Mouse (Mus musculus) G1E (cell line): ENCODE measurements around the gene Pts. TPM values are rescaled to one million over a fixed set of nuclear protein-coding genes. Genes with fewer than 3 reads are reported as not detected.

Source experiments
- ATAC-seq: 2 replicates; pipeline ENCODE4 v1.8.0; 2016; ENCODE audit warnings: mild to moderate bottlenecking; ENCODE audit not compliant: insufficient number of reproducible peaks, poor library complexity, low FRiP score, severe bottlenecking; ENCODE audit errors: extremely low read depth
- DNase-seq: peaks from one replicate; pipeline ENCODE4 v3.0.0; 2012; ENCODE audit warnings: low spot score
- H3K27me3 ChIP-seq: 2 replicates; pipeline ENCODE4 v1.6.1; 2012; ENCODE audit warnings: mild to moderate bottlenecking, low read length, inconsistent platforms; ENCODE audit not compliant: insufficient read depth
- H3K36me3 ChIP-seq: replicated peaks from 2 replicates; pipeline ENCODE3; 2012; ENCODE audit warnings: mild to moderate bottlenecking, inconsistent platforms
- H3K4me1 ChIP-seq: 2 replicates; pipeline ENCODE4 v1.6.1; 2012; ENCODE audit warnings: low read depth, low read length, inconsistent platforms, mixed read lengths; ENCODE audit not compliant: insufficient read depth
- H3K4me3 ChIP-seq: 2 replicates; pipeline ENCODE4 v1.5.1; 2012; ENCODE audit warnings: low read depth, mild to moderate bottlenecking, inconsistent platforms, low read length, moderate library complexity, mixed read lengths
- H3K9me3 ChIP-seq: replicated peaks from 2 replicates; pipeline ENCODE4 v1.6.1; 2012; ENCODE audit warnings: inconsistent platforms
- CTCF ChIP-seq: IDR thresholded peaks from 2 replicates; pipeline ENCODE4 v1.5.1; 2012; ENCODE audit warnings: low read depth, low read length, inconsistent platforms, mixed read lengths
- GATA1 ChIP-seq: IDR thresholded peaks from 2 replicates; pipeline ENCODE4 v1.6.1; 2012; ENCODE audit warnings: borderline replicate concordance, low read length, inconsistent platforms, mixed read lengths
- GATA2 ChIP-seq: IDR thresholded peaks from 2 replicates; pipeline ENCODE4 v1.6.1; 2012; ENCODE audit warnings: low read depth, low read length, inconsistent platforms, borderline replicate concordance
- POLR2AphosphoS5 ChIP-seq: IDR thresholded peaks from 2 replicates; pipeline ENCODE4 v1.6.1; 2012; ENCODE audit warnings: low read depth, low read length, inconsistent platforms; ENCODE audit not compliant: insufficient replicate concordance
- TAL1 ChIP-seq: conservative IDR thresholded peaks from 2 replicates; pipeline ENCODE4 v1.6.1; 2012; ENCODE audit warnings: low read depth, low read length, inconsistent platforms, mixed read lengths
- polyA plus RNA-seq: library from polyadenylated mRNA; stranded (reverse); fragments of >175 nt; gene quantifications from 2 replicates; pipeline ENCODE4 v1.2.3, GENCODE M21; 2012
- total RNA-seq, 2 experiments: library from RNA; stranded (forward) in 1 of 2; stranded (reverse) in 1 of 2; fragments of 200-1000 nt in 1 of 2; fragments of >200 nt in 1 of 2; fragmentation: Nextera tagmentation in 1 of 2; gene quantifications; 2 replicates each; pipeline ENCODE4 v1.2.3; 2014 to 2017

Gene Pts
- total and polyA plus RNA-seq, 3 experiments, result 14.6 to 52.3 (median 48.2) TPM

DNA sequence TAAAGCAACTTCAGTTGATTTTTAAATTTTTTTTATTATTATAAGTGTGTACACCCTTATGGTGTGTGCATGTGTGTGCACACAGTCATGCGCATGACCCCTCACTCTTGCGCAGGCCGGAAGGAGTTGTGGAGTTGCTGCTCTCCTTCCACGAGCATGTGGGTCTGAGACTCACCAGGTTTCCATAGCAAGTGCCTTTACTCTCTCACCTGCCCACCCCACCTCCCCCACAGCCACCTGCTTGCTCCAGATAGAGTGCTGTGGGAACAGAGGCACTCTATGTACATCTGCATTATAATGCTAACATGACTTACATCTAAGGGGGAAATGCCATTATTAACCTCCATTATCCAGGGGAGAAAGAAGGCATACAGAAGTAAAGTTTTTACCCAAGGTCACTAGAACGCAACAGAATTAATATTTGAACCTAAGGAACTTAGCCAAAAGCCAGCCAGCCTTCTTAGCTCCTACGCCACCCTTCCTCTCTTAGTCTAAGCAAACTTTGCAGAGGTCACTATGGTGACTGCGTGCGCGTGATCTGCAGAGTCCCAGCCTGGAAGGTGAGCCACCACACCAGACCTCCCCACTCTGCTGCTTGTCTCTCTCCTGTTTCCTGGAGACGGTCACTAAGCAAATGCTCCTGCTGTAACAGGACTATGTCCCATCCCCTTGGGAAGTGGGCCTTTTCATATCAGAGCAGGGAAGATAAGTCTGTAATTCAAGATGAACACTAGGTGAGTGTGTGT, 32.9 kb downstream of the Pts start:
- H3K4me3 ChIP-seq, result no peak overlapping the region
- H3K9me3 ChIP-seq, result no peaks in the 10 kb centered on the region
- no peak for DNase-seq
- TF ChIP-seq GATA2 (no peak), POLR2AphosphoS5 (no peak)
- peaks cover 22% of the 10 kb centered on the region for H3K27me3 ChIP-seq
- no peak for ATAC-seq
- peaks cover 6% of the 10 kb centered on the region for H3K4me1 ChIP-seq
- no peaks in the 10 kb centered on the region for H3K36me3 ChIP-seq

DNA sequence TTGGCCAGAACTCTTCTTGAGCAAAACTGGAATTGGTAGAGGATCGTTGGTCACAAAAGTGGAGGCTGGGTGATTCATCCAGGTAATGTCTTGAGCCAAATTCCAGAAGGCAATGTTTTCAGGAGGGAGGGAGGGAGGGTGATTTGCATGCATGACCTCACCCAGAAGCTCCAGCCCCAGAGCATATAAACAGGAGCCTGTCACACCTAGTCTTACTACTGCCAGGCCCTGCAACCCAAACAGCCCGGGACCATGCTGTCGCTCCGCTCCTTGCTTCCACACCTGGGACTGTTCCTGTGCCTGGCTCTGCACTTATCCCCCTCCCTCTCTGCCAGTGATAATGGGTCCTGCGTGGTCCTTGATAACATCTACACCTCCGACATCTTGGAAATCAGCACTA, 34.2 kb downstream of the Pts start, which contains the start of gene Plet1:
Gene Plet1, plus strand, starts transcription at position 215 of the 400 bp plus-strand sequence.
- DNase-seq (no peak), ATAC-seq (no peak)
- peaks cover 17% of the 10 kb centered on the region for H3K27me3 ChIP-seq
- H3K4me1 ChIP-seq, result peaks cover 3% of the 10 kb centered on the region
- H3K4me3 ChIP-seq, result no peak within 1 kb of the TSS
- H3K9me3 ChIP-seq, result no peaks in the 10 kb centered on the region
- H3K36me3 ChIP-seq, result no peaks in the 10 kb centered on the region
- TF ChIP-seq GATA2, result no peak
- no peak for TF ChIP-seq GATA1
- TF ChIP-seq POLR2AphosphoS5, result no peak
- no peak for TF ChIP-seq CTCF
- TF ChIP-seq TAL1, result no peak

DNA sequence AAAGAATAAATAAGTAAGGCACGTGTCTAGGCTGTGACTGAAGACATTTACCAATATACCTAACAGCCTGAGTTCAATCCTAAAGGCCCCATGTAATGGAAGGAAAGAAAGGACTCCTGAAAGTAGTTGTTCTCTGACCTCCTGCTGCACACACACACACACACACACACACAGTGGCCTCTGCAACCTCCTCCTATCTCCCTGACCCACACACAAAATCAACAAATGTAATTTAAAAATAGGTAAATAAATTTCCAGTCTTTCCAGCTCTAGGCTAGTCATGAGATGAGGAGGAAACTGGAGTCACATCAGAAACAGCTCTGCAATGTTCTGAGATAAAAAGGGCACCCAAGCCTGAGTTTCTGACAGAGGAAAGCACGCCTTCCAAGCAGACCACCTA, 34.7 kb downstream of the Pts start:
- DNase-seq, result no peak

DNA sequence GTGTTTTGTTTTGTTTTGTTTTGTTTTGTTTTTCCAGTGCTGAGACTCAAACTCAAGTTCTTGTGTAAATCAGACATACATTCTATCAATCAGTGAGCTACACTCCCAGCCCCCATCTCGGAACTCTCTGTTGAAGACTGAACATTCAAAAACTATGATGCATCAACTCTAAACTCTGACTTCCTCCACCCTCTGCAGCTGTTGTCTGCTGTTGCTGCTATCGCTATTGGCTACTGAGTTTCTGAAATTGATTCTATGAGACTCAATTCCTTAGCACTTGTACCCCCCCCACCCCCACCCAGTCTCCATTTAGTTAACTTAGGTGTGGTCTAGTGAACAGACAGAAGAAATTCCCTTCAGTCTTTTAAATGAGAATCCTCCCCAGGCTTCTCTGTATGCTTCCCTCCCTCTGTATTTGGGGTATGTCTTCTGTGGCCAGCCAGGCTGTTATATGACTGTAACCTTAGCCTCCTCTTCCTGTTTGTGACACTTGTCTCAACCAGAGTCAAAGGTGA, 36.9 kb downstream of the Pts start:
- no peak for ATAC-seq
- no peak for TF ChIP-seq POLR2AphosphoS5
- no peak for TF ChIP-seq CTCF
- no peak for TF ChIP-seq GATA1
- no peak for TF ChIP-seq TAL1
- TF ChIP-seq GATA2, result no peak
- no peaks in the 10 kb centered on the region for H3K9me3 ChIP-seq

More for the DNA sequence above, 34.7 kb downstream of the Pts start:
- peaks cover 14% of the 10 kb centered on the region for H3K27me3 ChIP-seq
- H3K36me3 ChIP-seq, result no peaks in the 10 kb centered on the region
- no peaks in the 10 kb centered on the region for H3K9me3 ChIP-seq
- H3K4me3 ChIP-seq, result no peak overlapping the region
- H3K4me1 ChIP-seq, result peaks cover 3% of the 10 kb centered on the region
- no peak for ATAC-seq
- TF ChIP-seq POLR2AphosphoS5, result no peak

DNA sequence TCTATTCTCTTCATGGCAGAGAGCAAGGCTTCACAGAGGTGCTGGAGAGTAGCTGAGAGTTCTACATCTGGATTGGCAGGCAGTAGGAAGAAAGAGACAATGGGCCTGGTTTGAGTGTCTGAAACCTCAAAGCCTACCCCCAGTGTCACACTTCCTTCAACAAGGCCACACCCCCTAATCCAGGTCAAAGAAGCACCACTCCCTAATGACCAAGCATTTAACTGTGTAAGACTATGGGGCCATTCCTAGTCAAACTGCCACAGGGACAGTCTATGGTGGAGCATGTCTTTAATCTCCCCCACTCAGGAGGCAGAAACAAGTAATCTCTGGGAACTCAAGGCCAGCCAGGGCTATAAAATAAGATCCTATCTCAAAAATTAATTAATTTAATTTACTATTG, 37.7 kb downstream of the Pts start:
- ATAC-seq, result peak; percentile 28
- Histone ChIP-seq H3K36me3 (no peaks in the 10 kb centered on the region), H3K27me3 (peaks cover 11% of the 10 kb centered on the region), H3K4me1 (peaks cover 3% of the 10 kb centered on the region), H3K9me3 (no peaks in the 10 kb centered on the region), H3K4me3 (no peak overlapping the region)
- no peak for DNase-seq
- TF ChIP-seq GATA2 (no peak), GATA1 (no peak), POLR2AphosphoS5 (no peak), TAL1 (no peak)

More for the DNA sequence above, 36.9 kb downstream of the Pts start:
- Histone ChIP-seq H3K4me3 (no peak overlapping the region), H3K36me3 (no peaks in the 10 kb centered on the region), H3K27me3 (peaks cover 12% of the 10 kb centered on the region), H3K4me1 (peaks cover 3% of the 10 kb centered on the region)
- DNase-seq, result no peak

DNA sequence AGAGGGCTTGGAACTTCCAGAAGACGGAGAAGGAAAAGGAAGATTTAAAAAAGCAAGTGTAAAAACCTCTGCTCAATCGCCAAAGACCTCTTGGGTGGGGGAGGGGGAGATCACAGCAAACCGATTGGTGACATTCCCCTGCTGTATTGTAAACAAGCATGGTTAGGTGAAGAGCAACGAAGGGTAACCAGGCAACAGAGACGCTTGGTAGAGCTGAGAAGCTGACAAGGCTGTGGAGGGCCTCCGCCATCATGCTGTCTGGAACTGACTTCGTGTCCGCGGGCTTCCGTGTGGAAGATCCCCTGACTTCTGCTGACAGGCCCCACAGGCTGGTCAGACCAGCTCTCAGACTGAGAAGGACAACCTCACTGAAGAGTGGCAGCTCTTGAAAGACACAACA, 43.0 kb downstream of the Pts start:
- DNase-seq, result no peak
- H3K27me3 ChIP-seq, result peaks cover 11% of the 10 kb centered on the region
- H3K9me3 ChIP-seq, result no peaks in the 10 kb centered on the region
- H3K36me3 ChIP-seq, result no peaks in the 10 kb centered on the region
- TF ChIP-seq TAL1 (no peak), POLR2AphosphoS5 (no peak), CTCF (no peak), GATA2 (no peak), GATA1 (no peak)
- no peak for ATAC-seq
- H3K4me3 ChIP-seq, result no peak overlapping the region
- no peaks in the 10 kb centered on the region for H3K4me1 ChIP-seq
